ENCODE assay signal across 8 mouse cellular contexts in the genomic region with DNA sequence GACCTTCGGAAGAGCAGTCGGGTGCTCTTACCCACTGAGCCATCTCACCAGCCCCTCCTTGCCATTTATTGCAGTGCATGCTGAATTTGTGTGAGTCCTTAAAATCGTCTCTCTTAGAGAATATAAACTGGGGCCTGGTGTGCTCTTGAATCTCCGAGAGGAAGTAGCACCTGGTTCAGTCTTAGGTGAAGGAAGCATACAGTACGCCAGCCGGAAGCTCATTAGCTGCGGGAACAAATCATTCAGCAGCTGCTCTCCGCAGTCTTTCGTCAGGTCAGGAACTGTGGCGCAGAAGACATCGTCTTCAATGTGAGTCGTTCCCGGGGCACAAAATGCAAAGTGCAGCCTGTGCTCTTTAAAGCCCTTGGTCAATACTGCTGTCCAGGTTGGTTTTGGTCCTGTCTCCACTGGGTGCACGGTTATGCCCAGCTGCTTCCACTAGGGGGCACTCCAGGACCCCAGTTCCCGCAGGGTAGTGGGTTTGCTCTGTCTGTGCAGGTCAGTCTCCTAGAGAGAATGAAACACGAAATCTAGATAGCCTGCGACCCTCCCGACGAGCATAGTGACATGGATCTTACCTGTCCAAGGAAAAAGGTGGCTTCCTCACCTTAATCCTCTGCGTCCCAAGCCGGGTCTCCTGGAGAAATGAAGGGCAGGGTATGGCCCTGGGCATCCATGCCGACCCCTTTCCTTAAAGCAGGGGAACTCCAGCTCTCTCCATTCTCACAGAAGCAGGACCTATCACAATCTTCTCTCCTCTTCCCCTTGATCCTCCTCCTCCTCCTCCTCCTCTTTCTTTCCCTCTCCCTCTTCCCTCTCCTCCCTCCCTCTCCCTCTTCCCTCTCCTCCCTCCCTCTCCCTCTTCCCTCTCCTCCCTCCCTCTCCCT. TPM values are rescaled to one million over a fixed set of nuclear protein-coding genes. Genes with fewer than 3 reads are reported as not detected.
DNase-seq lines count a peak whose midpoint lies in the region; ATAC-seq and TF ChIP-seq lines count a peak whose summit lies in the region.

No protein-coding gene starts in this region.

- no peak overlapping the region for H3ac ChIP-seq in C2C12 (ENCODE audit: control insufficient read depth, insufficient read length, low read depth)

- peak; percentile 88 for ATAC-seq in erythroblast, adult 5-6 weeks (replicated peaks; ENCODE audit: low FRiP score, poor library complexity, severe bottlenecking)
- ATAC-seq in heart, embryonic 12.5 days (ENCODE audit: insufficient number of reproducible peaks, low FRiP score), result peak; percentile 67; the same call in 1 of the 2 replicates
- ATAC-seq in kidney, postnatal 0 days (replicated peaks; ENCODE audit: low FRiP score, low read depth), result peak; percentile 86
- peak; percentile 80 for ATAC-seq in stomach, embryonic 14.5 days (ENCODE audit: insufficient number of reproducible peaks, insufficient read depth, low FRiP score, low read depth)

- peak; percentile 70 for DNase-seq in brain, adult 2 months (ENCODE audit: low read depth, low spot score)
- peak; percentile 78 for DNase-seq in kidney, postnatal 0 days (ENCODE audit: low spot score)
- peak; percentile 33 for DNase-seq in liver, adult 2 months (ENCODE audit: extremely low read depth, low read depth, low spot score)
- DNase-seq in natural killer cell, adult 2 months (ENCODE audit: low spot score in 2 of 2), result peak; percentile 63 to 70

- H3K4me3 ChIP-seq in C2C12 (ENCODE audit: insufficient read depth, poor library complexity, severe bottlenecking), result no peak overlapping the region
- H3K4me3 ChIP-seq in heart, embryonic 12.5 days, result no peak overlapping the region
- no peak overlapping the region for H3K4me3 ChIP-seq in kidney, postnatal 0 days (replicated peaks; ENCODE audit: low read depth, low read length)
- no peak overlapping the region for H3K4me3 ChIP-seq in liver, adult 2 months (ENCODE audit: insufficient read depth, low read depth, low read length)
- peak overlapping the region; percentile 8; the same call in 1 of the 2 replicates for H3K4me3 ChIP-seq in stomach, embryonic 14.5 days (ENCODE audit: low read depth, low read length)

- H3K36me3 ChIP-seq in C2C12 (ENCODE audit: control insufficient read depth, insufficient read depth), result no peaks in the 10 kb centered on the region
- H3K36me3 ChIP-seq in heart, embryonic 12.5 days, result no peaks in the 10 kb centered on the region
- H3K36me3 ChIP-seq in kidney, postnatal 0 days (ENCODE audit: insufficient read depth, low read length), result no peaks in the 10 kb centered on the region
- no peaks in the 10 kb centered on the region for H3K36me3 ChIP-seq in liver, adult 2 months (ENCODE audit: control insufficient read depth, insufficient read depth, low read length)
- H3K36me3 ChIP-seq in stomach, embryonic 14.5 days (ENCODE audit: control insufficient read depth, insufficient read depth, low read length), result no peaks in the 10 kb centered on the region

- H3K79me2 ChIP-seq in C2C12 (ENCODE audit: control insufficient read depth, insufficient read depth), result no peaks in the 10 kb centered on the region
- no peaks in the 10 kb centered on the region for H3K79me2 ChIP-seq in liver, adult 2 months (ENCODE audit: control insufficient read depth, insufficient read depth, low read length)

- H3K27me3 ChIP-seq in C2C12 (ENCODE audit: control insufficient read depth, insufficient read depth, insufficient read length), result no peaks in the 10 kb centered on the region
- H3K27me3 ChIP-seq in heart, embryonic 12.5 days (replicated peaks), result no peaks in the 10 kb centered on the region
- H3K27me3 ChIP-seq in kidney, postnatal 0 days (ENCODE audit: insufficient read depth, low read length), result no peaks in the 10 kb centered on the region
- no peaks in the 10 kb centered on the region for H3K27me3 ChIP-seq in liver, adult 2 months (ENCODE audit: control insufficient read depth, insufficient read depth, low read length)
- no peaks in the 10 kb centered on the region for H3K27me3 ChIP-seq in stomach, embryonic 14.5 days (ENCODE audit: control insufficient read depth, insufficient read depth, low read length)

- peak overlapping the region; percentile 41 for H3K4me2 ChIP-seq in heart, embryonic 12.5 days
- peak overlapping the region; percentile 37 for H3K4me2 ChIP-seq in kidney, postnatal 0 days (ENCODE audit: low read length)
- H3K4me2 ChIP-seq in stomach, embryonic 14.5 days (replicated peaks; ENCODE audit: low read depth, low read length), result no peak overlapping the region

- WGBS in heart, embryonic 12.5 days, result 24% methylated on average over 22 of the region's 22 CpGs
- WGBS in kidney, postnatal 0 days, result 25% methylated on average over 22 of the region's 22 CpGs
- 28% methylated on average over 22 of the region's 22 CpGs for WGBS in liver, adult 2 months
- 25% methylated on average over 22 of the region's 22 CpGs for WGBS in stomach, embryonic 14.5 days

- H3K9me3 ChIP-seq in heart, embryonic 12.5 days (replicated peaks), result no peaks in the 10 kb centered on the region
- no peaks in the 10 kb centered on the region for H3K9me3 ChIP-seq in kidney, postnatal 0 days (replicated peaks; ENCODE audit: low read length)
- H3K9me3 ChIP-seq in stomach, embryonic 14.5 days (ENCODE audit: control insufficient read depth, low read depth, low read length), result no peaks in the 10 kb centered on the region

- no peak for TF ChIP-seq POLR2A in liver, adult 2 months (IDR thresholded peaks at IDR 0.05; ENCODE audit: extremely low read depth, insufficient read depth, low read length)

- H3K9ac ChIP-seq in heart, embryonic 12.5 days, result no peak overlapping the region
- H3K9ac ChIP-seq in kidney, postnatal 0 days (ENCODE audit: low read depth, low read length), result no peak overlapping the region
- no peak overlapping the region for H3K9ac ChIP-seq in liver, adult 2 months (ENCODE audit: low read depth, low read length)
- H3K9ac ChIP-seq in stomach, embryonic 14.5 days (replicated peaks; ENCODE audit: low read depth, low read length), result no peak overlapping the region

- TF ChIP-seq CTCF in C2C12 (IDR thresholded peaks at IDR 0.05; ENCODE audit: control insufficient read depth, insufficient read depth, insufficient read length), result peak; percentile 86
- TF ChIP-seq CTCF in kidney, postnatal 0 days (IDR thresholded peaks at IDR 0.05; ENCODE audit: low read depth), result peak; percentile 91
- peak; percentile 97 for TF ChIP-seq CTCF in liver, adult 2 months (IDR thresholded peaks at IDR 0.05; ENCODE audit: low read depth, low read length)

- H3K27ac ChIP-seq in heart, embryonic 12.5 days (ENCODE audit: poor library complexity, severe bottlenecking), result no peak overlapping the region
- H3K27ac ChIP-seq in kidney, postnatal 0 days, result no peak overlapping the region
- H3K27ac ChIP-seq in liver, adult 2 months (replicated peaks; ENCODE audit: insufficient read depth, low read depth, low read length), result no peak overlapping the region
- no peak overlapping the region for H3K27ac ChIP-seq in stomach, embryonic 14.5 days (ENCODE audit: low read length)

- no peaks in the 10 kb centered on the region for H3K79me3 ChIP-seq in C2C12 (ENCODE audit: low read depth)

- H3K4me1 ChIP-seq in heart, embryonic 12.5 days (replicated peaks), result peaks cover 7% of the 10 kb centered on the region; the same call in 1 of the 2 replicates
- no peaks in the 10 kb centered on the region for H3K4me1 ChIP-seq in kidney, postnatal 0 days (replicated peaks; ENCODE audit: insufficient read depth, low read length)
- no peaks in the 10 kb centered on the region for H3K4me1 ChIP-seq in liver, adult 2 months (ENCODE audit: control insufficient read depth, insufficient read depth, low read length)
- H3K4me1 ChIP-seq in stomach, embryonic 14.5 days (ENCODE audit: control insufficient read depth, insufficient read depth, low read length), result no peaks in the 10 kb centered on the region

RNA-seq across cellular contexts. Expression of a gene that starts 18.0 kb away (rescaled TPM):
- polyA plus RNA-seq in C2C12 (2012; fragmentation: generic; extraction: Trizol), result 0.25 TPM
- total RNA-seq in erythroblast, adult 5-6 weeks (2015; ENCODE audit: low replicate concordance), result not detected in 2 replicates
- total RNA-seq in erythroblast, adult 5-6 weeks (2017; ENCODE audit: low replicate concordance), result not detected in 2 replicates
- 0.10 and 0.47 TPM in 2 replicates for polyA plus RNA-seq in heart, embryonic 12.5 days (2016; fragmentation: Nextera tagmentation; extraction: Ambion mirVana)
- 40.4 and 42.5 TPM in 2 replicates for polyA plus RNA-seq in kidney, postnatal 0 days (2015; fragmentation: Nextera tagmentation; extraction: Ambion mirVana)
- 0.54 TPM in 1 of 2 replicates, not detected in the other for total RNA-seq in liver, adult 2 months (2014; rRNA removed)
- 0.22 and 0.24 TPM in 2 replicates for polyA plus RNA-seq in liver, adult 2 months (2012; rRNA removed)
- 0.14 and 0.34 TPM in 2 replicates for polyA plus RNA-seq in stomach, embryonic 14.5 days (2014; fragmentation: Nextera tagmentation; extraction: Ambion mirVana)

RNA-seq across cellular contexts. Expression of a gene that starts 32.5 kb away (rescaled TPM):
- 159 TPM for polyA plus RNA-seq in C2C12 (2012; fragmentation: generic; extraction: Trizol)
- total RNA-seq in erythroblast, adult 5-6 weeks (2015; ENCODE audit: low replicate concordance), result 16.7 and 21.9 TPM in 2 replicates
- 33.1 and 38.9 TPM in 2 replicates for total RNA-seq in erythroblast, adult 5-6 weeks (2017; ENCODE audit: low replicate concordance)
- polyA plus RNA-seq in heart, embryonic 12.5 days (2016; fragmentation: Nextera tagmentation; extraction: Ambion mirVana), result 141 and 145 TPM in 2 replicates
- polyA plus RNA-seq in kidney, postnatal 0 days (2015; fragmentation: Nextera tagmentation; extraction: Ambion mirVana), result 165 and 178 TPM in 2 replicates
- 39.3 and 39.4 TPM in 2 replicates for total RNA-seq in liver, adult 2 months (2014; rRNA removed)
- polyA plus RNA-seq in liver, adult 2 months (2012; rRNA removed), result 23.3 and 23.8 TPM in 2 replicates
- 138 and 146 TPM in 2 replicates for polyA plus RNA-seq in stomach, embryonic 14.5 days (2014; fragmentation: Nextera tagmentation; extraction: Ambion mirVana)

RNA-seq across cellular contexts. Expression of a gene that starts 41.7 kb away (rescaled TPM):
- 3.5 TPM for polyA plus RNA-seq in C2C12 (2012; fragmentation: generic; extraction: Trizol)
- not detected in 2 replicates for total RNA-seq in erythroblast, adult 5-6 weeks (2015; ENCODE audit: low replicate concordance)
- not detected in 2 replicates for total RNA-seq in erythroblast, adult 5-6 weeks (2017; ENCODE audit: low replicate concordance)
- 0.73 and 1.8 TPM in 2 replicates for polyA plus RNA-seq in heart, embryonic 12.5 days (2016; fragmentation: Nextera tagmentation; extraction: Ambion mirVana)
- not detected in 2 replicates for polyA plus RNA-seq in kidney, postnatal 0 days (2015; fragmentation: Nextera tagmentation; extraction: Ambion mirVana)
- total RNA-seq in liver, adult 2 months (2014; rRNA removed), result not detected in 2 replicates
- not detected in 2 replicates for polyA plus RNA-seq in liver, adult 2 months (2012; rRNA removed)
- polyA plus RNA-seq in stomach, embryonic 14.5 days (2014; fragmentation: Nextera tagmentation; extraction: Ambion mirVana), result not detected in 2 replicates

RNA-seq across cellular contexts. Expression of a gene that starts 55.8 kb away (rescaled TPM):
- polyA plus RNA-seq in C2C12 (2012; fragmentation: generic; extraction: Trizol), result 7.4 TPM
- not detected in 2 replicates for total RNA-seq in erythroblast, adult 5-6 weeks (2015; ENCODE audit: low replicate concordance)
- not detected in 2 replicates for total RNA-seq in erythroblast, adult 5-6 weeks (2017; ENCODE audit: low replicate concordance)
- 0.08 TPM in 1 of 2 replicates, not detected in the other for polyA plus RNA-seq in heart, embryonic 12.5 days (2016; fragmentation: Nextera tagmentation; extraction: Ambion mirVana)
- polyA plus RNA-seq in kidney, postnatal 0 days (2015; fragmentation: Nextera tagmentation; extraction: Ambion mirVana), result 0.17 and 0.20 TPM in 2 replicates
- not detected in 2 replicates for total RNA-seq in liver, adult 2 months (2014; rRNA removed)
- polyA plus RNA-seq in liver, adult 2 months (2012; rRNA removed), result not detected in 2 replicates
- not detected in 2 replicates for polyA plus RNA-seq in stomach, embryonic 14.5 days (2014; fragmentation: Nextera tagmentation; extraction: Ambion mirVana)

Comparison
In these comparisons a context has a peak if more than half of its experiments do, and no peak if none do; other contexts are left out.
1. RNA of a gene that starts 18.0 kb away (polyA plus RNA-seq): 40.4 to 42.5 TPM in kidney, postnatal 0 days; 0.10 to 0.47 TPM in heart, embryonic 12.5 days, 0.25 TPM in C2C12 (single experiment), 0.22 to 0.24 TPM in liver, adult 2 months and 0.14 to 0.34 TPM in stomach, embryonic 14.5 days; every median in the first group is over 10 times any median in the second.
2. Peak in every context shown above with its lines, with median percentiles within 50 percentile points of each other: CTCF ChIP-seq, DNase-seq and ATAC-seq.